Mouse (Mus musculus) frontal cortex, adult (tissue): ENCODE measurements at regions not wholly inside any gene's neighbourhood (a gene's known extent, or its start where the extent isn't known, plus 50 kb on each side); places are given as distances from the start of the nearest gene placed in this dataset.

Experiments
- ATAC-seq: cut with Nextera tagmentation; 2 replicates; pipeline ENCODE4 v1.9.2; 2017; ENCODE audit warnings: mild to moderate bottlenecking, moderate library complexity, mixed read lengths; ENCODE audit not compliant: low TSS enrichment

DNA sequence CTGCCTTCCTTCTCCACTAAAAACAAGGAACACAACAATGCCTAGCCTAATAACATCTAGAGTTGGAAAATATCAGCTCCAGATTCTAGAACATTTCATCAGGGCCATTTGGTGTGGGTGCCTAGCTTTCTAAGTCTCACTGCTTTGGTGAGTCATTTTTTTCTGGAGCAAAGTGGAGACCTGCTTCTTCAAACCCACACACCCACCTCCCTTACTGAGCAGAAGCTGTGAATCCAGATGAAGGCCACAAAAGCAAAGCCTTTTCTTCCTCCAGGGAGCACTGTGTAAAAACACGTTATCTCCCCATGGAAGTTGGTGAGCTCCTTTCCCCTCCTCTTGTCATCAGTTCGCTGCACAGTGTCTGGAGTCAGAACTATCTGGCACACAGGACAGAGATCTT is 294.1 kb downstream of the Mex3b start:
- ATAC-seq = peak; percentile 94

DNA sequence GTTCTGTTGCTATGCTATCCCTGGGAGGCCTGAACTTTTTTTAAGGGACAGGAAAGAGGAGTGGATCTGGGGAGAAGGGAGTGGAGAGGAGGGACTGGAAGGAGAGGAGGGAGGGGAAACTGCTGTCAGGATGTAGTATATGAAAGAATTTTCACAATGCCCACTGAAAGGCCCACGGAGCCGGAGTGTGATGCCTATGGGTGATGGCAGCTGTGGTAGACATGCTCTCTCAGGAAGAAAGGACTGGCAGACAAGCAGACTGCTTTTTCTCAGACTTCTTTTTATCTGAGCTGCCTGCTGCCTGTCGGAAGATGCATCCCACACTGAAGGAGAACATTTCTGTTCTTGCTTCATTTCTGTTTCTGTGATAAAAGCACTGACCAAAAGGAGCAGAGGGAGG is 295.7 kb downstream of the Mex3b start:
- ATAC-seq = peak; percentile 70

DNA sequence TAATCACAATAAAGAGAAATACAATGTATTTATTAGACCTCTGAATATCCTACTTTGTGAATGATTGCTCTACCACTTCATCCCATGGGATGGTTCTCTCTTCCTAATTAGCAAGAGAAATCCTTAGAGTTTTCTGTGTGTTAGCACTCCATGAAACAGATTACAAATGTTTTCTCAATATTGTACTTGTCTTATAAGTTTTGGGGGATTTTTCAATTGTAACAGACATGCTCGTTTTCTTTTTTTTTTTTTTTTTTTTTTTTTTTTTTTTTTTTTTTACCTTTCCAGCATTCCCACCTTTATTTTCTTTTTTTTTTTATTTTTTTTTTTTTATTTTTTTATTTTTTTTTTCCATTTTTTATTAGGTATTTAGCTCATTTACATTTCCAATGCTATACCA is 312.3 kb downstream of the Mex3b start:
- no peak for ATAC-seq

DNA sequence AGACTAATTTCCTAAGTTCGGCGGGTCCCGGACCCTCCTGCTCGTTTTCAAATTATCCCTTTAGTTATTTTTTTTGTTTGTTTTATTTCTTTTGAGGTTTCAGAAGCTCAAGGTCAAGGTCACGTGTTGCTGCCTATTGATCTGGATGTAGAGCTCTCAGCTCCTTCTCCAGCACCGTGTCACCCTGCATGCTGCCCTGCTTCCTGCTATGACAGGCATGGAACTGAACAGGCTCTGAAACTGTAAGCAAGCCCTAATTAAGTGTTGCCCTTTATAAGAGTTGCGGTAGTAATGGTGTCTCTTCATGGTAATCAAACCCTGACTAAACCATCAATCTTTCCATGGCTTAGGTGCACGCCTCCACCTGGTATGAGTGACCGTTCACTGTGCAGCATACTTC is 319.2 kb downstream of the Mex3b start:
- no peak for ATAC-seq

DNA sequence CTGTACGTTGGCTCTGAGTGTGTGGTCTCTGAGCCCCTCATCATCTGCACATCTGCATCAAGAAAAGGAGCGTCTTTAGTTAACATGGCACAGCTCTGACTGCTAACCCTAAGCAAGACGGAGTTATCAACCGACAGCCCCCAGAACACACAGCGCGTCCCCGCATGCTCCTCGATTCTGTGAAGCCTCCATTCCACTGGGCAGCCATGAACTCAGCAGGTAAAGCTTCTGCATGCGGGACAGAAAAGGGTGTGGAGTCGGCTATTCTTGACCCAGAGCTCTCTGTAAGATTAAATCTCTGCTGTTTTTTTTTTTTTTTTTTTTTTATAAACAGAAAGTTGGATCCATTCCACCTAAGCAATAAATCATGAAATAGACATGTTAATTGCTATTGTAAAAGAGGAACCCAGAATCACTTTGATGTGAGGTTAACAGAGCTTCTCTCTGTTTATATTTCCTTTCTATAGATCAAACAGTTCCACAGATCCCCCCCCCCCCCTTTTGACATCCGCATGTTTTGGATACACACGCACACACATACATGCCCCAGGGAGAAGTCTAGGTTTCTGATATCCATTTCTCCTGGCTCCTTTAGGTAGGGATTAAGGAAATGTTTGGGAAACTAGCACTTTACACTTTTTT is 328.9 kb downstream of the Mex3b start:
- ATAC-seq = no peak

DNA sequence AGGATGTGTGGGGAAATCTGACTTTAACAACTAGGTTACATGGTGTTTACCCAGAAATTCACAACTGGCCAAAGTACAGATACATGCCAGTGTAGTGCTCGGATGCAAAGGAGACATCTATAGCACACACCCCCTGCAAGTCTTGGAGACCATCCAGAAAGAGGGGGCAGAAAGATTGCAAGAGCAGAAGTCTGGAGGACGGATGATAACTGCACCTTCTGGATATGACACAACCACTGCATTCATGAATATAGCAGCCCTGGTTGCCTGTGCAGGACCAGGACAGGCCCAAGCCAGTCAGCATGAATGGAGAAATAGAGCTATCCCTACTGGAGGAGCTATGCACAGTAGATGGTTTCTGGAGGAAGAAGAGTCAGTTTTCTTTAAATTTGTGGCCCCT is 330.4 kb downstream of the Mex3b start:
- peak; percentile 56 for ATAC-seq

DNA sequence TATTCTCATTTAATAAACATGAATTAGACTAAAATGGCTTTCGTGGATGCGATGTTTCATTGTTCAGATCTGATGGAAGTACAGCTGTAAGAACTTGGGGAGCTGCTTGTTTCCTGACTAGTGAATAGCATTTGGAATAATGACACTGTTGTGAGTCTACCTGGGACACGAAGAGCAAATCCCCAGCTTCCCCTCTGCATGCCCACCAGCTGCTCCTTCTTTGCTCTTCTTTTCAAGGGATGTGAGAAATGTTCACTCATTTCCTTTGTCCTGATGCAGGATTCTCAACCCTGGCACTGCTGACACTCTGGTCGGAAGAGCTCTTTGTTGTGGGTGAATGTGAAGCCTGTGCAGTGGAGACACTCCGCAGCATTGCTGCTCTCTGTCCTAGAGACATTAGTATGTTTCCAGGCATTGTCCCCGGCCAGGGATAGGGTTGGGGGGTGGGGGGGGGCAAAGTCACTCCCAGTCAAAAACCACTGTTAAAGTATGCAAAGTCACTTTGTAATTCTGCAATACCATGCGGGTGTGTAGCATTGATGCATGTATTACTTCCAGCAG is 334.1 kb downstream of the Mex3b start:
- ATAC-seq = no peak

DNA sequence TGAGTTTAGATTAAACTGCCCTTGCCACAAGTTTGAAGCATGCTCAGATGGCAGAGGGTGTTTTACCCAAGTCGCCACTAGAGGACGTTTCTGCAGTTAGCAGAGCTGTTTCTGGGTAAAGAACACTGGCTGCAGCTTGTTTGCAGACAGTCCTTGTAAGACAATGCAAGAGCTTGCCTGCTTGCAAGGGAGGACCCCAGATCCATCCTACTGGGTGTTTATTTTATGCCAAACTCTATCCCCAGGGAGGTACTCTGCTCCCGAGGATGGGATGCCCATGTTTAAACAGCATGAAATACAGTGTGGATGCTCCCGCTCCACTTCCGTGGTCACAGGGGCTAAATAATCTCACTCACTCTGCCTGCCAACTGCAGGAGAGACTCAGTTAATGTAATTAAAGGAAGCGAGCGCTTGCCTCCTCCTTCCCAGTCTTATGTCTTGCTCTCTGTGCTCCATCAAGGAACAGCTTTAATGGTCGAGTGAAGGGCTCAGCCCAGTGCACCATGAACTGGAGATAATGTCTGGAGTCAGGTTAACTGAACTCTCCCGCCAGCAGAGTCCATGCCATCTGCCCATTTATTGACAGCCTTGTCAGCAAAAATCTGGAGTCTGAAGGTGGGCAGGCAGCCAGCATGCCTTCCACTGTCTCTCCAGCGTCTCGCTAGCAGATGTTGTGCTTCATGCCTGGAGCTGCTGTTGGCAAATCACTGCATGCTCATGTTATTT is 334.8 kb downstream of the Mex3b start:
- peak; percentile 82 for ATAC-seq

DNA sequence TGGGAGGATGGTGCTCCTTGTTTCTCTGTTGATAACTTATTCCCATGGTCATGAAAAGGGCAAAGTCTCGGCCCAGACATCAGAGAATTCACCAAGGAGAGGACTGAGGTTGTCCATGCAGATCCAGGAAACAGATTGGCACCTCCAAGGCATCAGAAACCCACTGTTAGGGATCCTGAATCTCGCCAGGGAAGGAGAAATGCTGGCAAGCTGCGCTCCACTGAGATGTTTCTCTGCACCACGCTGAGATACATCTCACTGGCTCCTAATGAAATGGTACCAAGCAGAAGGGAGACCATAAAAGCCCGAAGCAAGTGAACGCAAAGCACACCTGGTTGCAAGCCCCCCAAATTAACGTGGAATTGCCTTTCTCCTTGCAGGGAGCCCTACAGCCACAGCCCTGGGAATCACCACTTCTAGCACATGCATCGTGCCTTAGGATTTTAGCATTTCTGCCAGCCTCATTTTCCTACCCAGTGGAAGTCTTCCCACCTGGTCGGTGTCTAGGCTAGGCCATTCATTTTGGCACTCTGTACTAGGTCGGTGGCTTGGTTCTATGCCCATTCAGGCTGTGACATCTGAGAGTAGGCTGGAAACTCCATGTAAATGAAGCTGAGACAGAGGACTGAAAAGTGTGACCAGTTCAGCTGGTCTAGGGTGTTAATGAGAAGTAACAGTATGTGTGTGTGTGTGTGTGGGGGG is 336.3 kb downstream of the Mex3b start:
- ATAC-seq = no peak

DNA sequence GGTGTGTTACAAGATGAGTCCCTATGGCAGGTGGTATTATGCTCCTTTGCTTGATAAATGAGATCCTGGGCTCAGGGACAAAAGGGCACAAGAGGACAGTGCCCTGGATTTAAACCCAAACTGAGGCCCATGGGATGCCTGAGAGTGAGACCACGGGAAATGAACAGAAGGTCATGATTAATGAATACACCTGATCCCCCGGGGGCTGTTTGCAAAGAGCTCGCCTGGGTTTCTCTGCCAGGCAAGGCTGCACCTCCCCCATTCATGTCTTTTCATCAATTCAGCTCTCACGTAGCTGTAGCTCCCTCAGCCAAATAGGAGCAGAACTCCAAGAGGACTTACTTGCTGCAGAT is 336.9 kb downstream of the Mex3b start:
- ATAC-seq = no peak

DNA sequence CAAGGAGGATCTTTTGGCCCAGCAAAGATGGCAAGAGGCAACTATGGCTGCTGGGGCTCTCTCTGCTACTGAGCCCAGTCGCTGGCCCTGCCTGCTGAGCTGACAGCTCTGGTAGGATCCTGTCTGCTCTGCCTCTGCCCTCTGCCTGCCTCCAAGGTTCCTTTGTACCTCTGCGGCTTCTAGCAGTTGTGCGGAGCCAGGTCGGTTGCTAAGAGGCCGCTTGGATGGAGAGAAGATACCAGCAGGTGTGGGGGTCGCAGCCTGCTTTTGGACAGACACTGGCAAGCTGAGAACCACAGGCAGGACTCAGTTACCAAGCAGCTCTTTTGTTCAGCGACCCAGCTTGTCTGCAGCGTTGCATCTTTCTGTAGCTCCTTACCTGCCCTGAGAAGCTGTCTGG is 337.6 kb downstream of the Mex3b start:
- ATAC-seq = no peak

DNA sequence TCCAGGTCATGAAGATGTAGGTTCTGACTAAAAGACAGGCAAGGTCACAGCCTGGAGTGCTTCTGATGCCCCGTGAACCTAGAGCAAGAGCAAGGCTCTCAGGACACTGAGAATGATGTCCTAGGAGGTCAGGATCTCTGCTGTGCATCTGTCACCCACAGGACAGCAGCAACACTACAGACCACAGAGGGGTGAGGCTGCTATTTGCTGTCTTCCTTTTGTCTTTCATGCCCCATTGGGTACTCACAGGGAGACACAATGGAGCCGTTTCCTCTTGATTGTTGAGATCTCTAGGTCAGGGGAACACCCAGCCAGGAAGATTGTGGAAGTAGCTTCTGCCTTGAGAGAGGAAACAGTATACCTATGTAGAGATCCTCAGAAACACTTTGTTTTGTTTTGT is 339.9 kb downstream of the Mex3b start:
- ATAC-seq = no peak

DNA sequence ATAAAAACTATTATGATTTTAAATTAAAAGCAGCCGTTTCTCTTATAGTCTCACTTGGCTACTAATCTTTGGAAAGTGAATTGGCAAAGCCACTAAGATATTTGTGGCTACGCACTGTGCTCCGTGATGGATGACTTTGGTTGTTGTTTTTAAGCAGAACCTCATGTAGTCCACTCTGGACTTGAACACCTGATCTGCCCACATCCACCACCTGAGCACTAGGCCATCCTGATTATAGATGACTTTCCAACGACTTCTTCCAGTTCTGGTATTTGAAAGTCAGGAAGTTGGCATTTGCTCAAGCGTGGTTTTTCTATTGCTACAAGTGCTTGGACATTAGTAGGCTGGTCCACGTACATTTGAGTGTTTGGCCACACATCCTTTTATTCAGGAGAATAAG is 344.5 kb downstream of the Mex3b start:
- no peak for ATAC-seq

DNA sequence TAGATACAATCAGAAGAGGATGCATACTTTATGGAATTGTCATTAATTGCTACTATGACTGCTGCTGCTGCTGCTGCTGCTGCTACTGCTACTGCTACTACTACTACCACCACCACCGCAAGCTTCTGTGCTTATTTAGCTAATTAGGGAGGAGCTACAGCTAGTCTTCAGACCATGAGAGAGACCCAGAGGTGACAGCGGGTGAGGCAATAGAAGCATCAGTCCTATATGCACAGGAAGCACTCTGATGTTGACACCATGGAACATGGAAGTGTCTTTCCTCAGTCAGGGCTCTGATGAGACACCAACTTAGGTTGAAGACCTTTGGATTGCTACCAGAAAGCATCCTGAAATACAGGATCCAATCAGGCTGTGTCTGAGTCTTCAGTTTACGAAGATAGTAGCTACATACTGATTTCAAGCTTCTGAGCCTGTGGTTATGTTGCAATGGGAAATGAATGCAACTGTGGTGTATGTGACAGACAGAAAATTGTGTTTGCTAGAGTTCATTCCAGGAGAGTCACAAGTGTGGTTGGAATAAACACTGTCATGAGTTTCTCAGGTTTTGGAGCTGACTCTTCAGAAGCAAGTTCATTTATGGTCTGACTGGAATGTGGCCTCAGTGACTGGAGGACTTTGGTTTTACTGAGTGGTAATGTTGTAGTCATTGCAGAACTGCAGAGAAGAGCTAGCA is 355.0 kb downstream of the Mex3b start:
- ATAC-seq = no peak

DNA sequence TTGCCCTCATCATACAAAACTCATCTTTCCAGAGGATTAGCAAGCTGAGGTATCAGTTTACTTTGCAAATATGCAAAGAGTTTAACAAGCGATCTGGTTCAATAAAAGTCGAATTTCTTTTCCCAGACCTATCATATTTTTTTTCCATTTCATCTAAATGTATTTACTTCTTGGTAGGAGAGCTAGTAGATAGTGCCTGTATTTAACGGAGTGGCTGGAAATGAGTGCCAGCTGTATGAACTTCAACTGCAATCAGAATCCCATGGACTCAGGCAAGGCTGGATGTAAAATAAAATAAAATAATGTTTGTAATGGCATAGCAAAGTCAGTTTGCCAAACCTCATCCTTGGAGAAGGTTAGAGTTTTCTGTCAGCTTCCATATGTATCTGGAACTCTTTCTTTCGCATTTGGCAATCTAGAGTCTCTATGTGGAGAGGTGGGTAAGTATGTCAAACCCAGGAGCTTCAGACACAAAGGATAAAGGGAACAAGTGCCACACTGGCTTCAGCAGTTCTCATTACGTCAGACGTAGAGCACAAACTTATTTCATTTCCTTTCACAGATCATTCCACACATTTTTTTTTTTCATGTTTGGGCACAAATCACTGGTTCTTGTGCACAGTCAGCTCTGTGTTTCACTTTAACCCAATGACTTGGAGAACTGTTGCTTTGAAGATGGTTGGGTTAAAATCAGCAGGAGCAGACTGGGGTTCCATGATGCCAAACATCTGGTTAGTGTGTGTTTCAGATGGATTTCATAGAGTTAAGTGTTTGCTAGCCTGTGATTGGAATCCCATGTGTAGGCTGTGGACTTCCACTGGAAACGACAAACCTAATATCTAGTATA is 357.2 kb upstream of the Tmc3 start:
- ATAC-seq = no peak

DNA sequence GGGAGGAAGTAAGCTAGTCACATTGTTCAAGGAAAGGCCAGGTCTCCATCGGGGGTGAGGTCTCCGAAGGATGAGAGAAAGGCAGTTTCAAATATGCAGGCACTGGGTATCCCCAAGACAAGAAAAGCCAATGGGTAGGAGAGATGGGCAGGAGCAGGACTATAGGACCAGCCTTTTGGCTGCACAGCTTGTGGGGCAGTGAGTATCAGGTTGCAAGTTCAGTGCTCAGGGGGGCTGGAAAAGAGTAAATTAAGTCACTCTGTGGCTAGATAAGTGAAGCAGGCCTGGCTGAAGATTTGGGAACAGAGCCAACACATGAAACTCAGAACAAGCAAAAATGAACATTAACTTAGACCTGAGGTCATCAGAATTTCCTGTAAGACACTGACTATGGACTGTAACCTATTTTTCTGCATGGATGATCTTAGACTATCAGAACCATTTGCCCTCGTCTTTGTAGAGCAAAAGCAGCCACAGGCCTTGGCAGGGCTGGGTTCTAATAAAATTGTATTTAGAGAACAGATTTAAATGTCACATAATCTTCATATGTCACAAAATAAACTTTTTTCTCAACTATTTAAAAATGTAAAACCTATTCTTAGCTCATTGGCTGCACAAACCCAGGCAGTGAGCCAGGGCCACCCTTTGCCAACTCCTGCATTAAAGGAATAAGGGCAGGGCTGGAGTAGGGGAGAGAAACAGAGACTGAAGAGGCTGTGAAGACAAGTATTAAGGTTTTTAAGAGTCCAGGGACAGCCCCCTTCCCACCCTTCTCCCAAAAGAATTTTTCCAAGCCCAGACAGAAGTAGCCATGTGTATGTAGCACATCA is 354.0 kb upstream of the Tmc3 start:
- no peak for ATAC-seq

DNA sequence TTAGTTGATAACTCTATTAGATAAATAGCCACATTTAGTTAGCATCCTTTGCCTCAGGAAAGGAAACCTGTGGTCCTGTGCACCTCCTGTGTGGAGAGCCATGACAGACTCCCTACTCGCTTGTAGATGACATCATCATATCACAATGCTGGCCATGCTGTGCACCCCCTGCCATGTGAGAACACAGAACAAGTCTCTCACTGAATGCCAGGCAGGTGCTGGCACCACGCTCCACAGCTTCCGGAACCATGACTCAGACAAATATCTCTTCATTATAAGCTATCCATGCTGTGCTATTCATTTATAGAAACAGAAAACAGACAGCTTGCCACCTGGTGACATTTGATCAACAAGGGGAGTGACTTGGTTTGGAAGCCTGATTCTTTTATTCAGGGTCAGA is 349.1 kb upstream of the Tmc3 start:
- no peak for ATAC-seq

DNA sequence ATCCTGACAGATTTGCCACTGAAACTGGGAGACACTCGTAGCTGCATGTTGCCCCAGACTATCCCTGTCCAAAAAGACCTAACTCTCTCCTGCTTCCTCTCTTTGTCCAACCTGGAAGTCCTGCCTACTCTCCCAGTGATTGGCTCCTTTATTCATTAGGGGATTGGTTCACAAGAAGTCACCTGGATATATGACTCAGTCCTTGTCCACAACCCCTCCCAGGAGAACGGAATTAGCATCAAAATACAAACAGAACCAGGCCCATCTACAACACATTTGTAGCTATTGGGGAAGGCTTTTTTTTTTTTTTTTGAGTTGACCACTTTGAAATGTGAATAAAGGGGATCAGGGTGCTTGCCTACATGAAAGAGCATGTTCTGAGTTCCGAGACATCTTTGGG is 347.4 kb upstream of the Tmc3 start:
- no peak for ATAC-seq

DNA sequence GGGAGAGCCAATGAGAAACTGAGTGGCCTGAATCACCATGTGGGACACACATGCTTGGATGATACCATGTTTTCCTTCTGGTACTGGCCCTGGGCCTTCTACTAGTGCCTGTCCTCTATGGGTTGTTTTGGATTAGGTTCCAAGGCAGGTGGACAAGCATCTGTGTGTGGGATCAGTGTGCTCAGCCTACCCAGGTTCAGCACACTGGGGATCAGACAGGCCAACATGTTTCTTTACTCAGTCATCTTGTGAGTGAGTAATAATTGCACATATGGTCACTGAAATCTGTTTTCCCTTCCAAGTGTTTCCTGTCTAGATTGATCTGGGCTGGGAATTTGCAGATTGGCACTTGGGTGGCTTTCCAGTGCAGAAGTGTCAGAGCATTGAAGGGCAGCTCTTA is 346.6 kb upstream of the Tmc3 start:
- ATAC-seq = no peak

DNA sequence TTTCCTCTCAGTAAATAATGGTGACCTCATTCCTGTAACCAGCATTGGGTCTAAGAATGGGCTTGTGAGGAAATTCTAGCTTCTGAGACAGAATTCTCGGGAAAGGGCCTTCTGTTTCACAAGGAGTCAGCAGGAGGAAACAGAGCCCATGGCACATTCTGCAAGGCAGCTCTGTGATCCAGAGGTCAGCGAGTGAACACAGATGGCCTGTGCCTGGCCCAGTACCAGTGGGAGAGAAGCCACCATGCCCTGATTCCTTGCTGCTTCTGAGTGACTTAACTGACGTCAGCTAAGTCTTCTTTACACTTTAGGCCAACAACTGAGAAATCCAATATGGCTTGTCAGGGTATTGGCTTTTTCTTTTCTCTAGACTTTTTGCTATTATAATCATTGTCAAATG is 342.5 kb upstream of the Tmc3 start:
- no peak for ATAC-seq

DNA sequence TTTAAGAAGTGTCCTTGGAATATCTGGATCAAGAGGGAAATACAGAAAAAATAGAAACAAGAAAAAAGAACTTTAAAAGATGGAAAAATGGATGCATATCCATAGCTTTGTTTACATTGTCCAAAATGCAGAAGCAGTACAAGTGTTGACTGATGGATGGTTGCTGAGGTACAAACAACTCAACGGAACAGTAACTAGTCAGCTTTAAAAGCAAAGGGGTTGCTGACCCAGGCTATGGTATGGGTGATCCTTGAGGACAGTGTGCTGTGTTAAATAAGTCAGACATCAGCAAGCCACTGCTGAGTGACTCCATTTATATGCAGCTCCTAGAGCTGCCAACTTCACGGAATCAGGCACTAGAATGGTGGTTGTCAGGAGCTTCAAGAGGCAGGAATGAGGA is 338.9 kb upstream of the Tmc3 start:
- no peak for ATAC-seq
